Mouse (Mus musculus) thymus, postnatal 25 days (tissue): Measurements from ENCODE around the gene Evi5l.
"Not testable (repeated sequence)": the region's sequence is repeated elsewhere in the genome, so short reads cannot be mapped to it uniquely, and the experiment has no call there.

Source experiments
- DNase-seq: peaks from one replicate; pipeline ENCODE4 v3.0.0; 2022

Gene Evi5l

DNA sequence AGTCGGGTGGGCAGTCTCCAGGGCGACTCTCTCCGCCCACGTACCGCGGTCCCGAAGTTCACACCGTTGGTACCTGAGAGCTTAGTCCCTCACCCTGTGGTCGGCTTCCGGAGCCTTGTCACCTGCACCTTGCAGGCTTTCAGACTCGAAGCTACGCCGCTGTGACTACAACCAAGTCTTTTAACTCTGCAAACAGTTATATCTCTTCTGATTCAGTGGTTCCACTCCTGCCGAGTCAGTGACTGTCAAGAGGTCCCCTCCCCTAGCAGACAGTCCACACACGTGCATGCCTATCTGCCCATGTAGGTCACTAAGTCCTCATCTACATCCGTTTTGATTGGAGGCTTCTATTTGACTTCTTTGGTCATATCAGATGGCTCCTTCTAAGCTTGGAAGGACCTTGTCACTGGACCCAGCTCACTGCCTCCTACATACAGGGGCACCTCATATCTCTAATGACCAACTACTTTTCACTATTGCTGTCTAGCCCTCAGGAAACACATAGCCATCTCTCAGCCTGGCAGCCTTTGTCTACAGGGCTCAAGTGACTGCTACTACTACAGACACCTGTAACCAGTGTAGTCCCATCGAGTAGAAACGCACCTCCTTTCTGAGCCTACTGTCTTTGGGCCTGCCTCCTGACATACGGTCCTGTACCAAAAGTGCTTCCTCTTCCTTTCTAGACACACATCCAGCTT, 73.0 kb downstream of the Evi5l start:
- DNase-seq = no peak

DNA sequence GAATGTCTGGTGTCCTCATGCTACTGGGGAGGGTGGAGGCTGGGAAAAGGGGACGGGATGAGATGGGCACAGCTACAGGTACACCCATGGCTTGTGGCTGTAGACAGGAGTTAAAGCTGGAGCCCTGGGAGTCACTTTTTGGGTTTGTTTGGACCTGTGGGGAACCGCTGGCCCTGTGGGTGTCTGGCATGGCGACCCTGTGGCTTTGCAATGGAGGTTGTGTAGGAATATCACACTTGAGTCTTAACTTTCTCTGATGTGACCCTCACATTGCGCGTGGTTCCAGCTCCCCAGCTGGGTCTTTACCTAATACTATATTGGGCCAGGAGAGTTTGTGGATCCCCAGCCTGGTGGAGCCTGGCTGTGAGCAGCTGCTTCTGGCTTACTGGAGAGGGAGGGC, 78.7 kb downstream of the Evi5l start:
- no peak for DNase-seq

DNA sequence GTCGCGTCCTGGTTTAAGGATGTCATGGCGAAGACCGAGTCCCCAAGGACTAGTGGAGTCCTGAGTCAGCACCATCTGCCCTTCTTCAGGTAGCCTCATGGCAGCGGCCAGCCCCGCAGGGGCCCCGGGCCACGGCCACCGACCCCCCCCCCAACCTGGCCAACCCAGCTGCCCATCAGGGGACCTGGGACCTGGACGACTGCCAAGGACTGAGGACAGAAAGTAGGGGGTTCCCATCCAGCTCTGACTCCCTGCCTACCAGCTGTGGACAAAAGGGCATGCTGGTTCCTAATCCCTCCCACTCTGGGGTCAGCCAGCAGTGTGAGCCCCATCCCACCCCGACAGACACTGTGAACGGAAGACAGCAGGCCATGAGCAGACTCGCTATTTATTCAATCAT, 79.4 kb downstream of the Evi5l start:
- DNase-seq = no peak

DNA sequence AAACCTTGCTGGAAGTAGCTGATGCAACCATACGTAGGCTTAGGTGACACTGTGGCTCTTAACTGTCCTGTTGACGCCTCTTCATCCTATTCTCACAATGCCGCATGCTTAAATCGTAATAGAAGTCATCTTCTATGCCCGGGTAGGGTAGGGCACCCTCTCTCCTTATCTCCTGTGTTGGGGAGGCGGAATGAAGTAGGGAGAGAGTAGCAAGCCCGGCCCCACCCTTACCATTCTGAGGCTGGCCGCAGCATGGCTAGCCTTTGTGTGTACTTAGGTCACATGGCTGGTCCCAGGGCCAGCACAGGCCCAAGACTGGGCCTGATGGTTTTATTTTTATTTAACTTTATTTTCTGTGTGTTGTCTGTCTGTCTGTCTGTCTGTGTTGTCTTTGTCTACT, 80.9 kb downstream of the Evi5l start:
- no peak for DNase-seq

DNA sequence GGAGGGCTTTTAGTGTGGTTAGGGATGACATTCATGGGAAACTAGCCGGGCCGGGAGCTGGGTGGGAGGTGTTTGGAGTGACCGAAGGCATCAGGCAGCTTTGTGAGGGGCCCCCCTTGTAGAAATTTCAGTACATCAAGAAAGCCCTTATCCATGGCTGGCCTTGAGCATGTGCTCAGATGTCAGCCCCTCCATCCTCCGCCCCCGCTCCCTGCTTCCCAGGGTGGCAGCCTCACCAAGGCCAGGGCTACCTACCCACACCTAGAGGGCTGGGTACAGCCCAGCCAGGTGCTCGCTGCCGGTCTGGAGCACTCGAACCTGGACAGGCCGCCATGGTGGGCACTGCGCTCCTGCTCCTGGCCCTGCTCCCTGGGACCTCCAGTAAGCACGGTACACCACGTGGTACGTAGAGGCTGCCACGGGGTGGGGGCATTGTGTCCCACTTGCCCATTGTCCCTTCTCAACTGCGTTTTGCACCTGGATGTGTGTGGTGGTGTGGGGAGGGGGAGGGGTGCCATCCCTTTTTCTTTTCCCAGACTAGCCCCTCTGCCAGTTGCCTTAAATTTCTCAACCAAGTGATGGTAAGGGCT, 81.7 kb downstream of the Evi5l start, which contains the start of gene Tgfbr3l:
Gene Tgfbr3l, plus strand, starts transcription at position 264 of the 590 bp plus-strand sequence.
- DNase-seq = no peak

DNA sequence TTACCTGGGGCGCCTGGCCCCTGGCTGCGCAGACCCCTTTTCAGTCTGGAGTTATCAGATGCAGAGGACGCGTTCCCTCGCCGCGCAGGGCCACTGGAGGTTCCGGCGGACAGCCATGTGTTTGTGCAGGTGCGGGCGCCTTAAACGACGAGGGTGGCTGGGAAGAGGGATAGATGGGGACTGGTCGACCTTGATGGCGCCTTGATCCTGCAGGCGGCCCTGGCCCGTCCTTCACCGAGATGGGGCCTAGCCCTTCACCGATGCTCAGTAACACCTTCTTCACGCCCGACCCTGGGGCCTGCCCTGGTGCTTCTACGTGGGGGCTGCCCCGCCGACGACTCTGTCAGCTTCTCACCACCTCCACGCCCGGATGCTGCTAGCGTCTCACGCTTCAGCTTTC, 82.8 kb downstream of the Evi5l start:
- no peak for DNase-seq

DNA sequence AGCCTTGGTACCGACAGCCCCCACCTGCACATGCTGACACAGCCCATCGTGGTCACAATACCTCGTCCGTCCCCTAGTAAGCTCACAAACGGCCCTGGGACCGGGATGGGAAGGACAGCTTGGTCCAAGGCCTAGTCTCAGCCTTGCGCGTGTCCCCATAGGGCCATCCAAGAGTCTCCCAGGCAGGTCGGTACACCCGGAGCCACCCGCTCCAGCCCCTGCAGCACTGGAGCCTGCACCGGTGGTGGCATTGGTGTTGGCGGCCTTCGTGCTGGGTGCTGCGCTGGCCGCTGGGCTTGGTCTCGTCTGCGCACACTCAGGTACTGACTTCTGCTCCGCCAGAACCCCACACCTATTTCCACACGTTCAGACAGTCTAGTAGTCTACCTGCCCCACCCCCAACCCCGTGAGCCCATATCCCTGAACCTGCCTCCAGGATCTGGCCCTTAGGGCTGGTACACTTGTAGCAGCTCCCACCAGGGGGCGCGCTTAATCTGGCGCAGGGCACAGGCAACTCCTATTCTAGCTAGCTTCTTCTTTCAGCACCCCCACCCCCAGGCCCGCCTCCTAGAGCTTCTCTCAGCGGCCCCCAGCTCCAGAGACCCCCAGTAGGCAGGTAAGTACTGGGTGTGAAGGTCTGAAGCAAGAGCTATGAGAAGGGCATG, 84.1 kb downstream of the Evi5l start:
- peak; percentile 81 for DNase-seq

DNA sequence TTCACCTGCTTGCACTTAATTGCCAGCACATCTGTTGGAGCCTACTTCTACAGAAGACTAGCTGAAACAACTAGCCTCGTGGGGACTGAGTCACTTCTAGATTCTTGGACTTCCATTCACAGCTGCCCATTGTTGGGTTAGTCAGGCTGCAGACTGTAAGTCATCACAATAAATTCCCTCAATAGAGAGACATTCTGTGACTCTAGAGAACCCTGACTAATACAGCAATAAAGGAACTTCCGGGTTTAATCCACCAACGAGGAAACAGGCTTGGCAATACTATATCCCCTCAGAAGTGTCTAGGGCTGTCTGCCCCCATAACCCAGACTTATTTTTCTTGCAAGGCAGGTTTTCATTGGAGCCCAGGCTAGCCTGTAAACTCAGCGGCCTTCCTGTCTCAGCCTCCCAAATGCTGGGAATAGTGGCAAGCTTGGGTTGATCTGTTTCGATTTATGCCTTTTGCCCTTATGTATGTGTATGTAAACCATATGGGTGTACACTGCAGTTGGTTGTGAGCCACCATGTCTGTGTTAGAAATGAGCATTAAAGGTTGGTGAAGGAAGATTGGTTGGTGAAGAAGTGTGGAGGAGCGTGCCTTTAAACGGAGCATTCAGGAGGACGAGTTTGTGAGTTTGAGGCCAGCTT, 85.9 kb downstream of the Evi5l start:
- DNase-seq = no peak

DNA sequence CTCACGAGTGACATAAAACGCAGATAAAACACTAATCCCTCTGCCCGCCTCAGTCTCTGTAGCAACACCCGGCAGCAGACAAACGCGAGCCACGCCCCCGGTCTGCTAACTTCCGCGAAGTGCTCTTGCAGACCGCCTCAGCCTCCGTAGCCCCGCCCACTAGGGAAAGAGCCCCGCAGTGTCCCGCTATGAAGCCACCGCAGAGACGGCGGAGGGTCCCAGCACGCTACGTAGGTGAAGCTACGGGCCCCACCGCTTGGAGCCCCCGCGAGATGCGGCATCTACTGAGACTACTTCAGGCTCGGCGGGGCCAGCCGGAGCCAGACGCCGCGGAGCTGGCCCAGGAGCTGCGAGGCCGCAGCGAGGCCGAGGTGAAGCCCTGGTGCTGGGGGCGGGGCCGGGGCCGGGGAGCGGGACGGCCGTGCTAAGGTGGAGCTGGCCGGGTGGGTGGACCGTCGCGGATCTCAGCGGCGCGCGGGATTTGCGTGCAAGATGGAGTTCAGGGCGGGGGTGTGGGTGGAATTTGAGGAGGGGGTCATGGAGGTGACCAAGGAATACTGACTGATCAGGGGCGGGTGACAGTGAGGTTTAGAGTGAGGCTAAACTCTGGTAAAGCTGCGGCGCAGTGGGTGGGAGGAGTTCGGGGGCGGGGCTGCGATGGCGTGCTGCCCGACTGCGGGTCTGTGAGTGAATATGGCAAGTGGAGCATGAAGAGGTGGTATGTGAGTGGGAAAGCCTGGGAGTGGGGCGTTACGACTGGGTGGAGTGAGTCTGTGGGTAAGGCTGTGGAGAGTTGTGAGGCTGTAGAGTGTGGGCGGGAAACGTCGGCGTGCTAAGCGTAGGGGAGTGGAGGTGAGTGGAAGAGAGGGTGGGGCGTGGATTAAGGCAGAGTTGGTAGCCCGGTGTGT, 86.8 kb downstream of the Evi5l start, which contains the start of gene Snapc2:
Gene Snapc2, plus strand, starts transcription at position 147 of the 908 bp plus-strand sequence.
- peak; percentile 95 for DNase-seq

DNA sequence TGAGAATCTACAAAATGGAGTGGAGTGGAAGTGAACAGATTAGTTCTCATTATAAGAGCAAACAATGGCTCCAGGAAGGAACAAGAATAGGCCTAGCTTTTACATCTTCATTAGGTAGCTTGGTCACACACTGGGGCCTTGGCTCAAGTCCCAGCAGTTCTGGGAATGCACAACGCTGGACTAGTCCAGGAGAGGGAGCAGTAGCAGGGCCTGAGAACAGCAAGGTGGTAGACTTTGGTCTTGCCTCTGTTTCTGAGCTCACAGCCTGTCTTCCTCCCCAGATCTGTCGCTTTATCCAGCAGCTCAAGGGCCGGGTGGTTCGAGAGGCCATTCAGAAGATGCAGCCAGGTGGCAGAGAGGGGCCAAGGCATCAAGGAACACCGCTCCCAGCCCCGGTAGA, 87.6 kb downstream of the Evi5l start:
- DNase-seq = no peak

DNA sequence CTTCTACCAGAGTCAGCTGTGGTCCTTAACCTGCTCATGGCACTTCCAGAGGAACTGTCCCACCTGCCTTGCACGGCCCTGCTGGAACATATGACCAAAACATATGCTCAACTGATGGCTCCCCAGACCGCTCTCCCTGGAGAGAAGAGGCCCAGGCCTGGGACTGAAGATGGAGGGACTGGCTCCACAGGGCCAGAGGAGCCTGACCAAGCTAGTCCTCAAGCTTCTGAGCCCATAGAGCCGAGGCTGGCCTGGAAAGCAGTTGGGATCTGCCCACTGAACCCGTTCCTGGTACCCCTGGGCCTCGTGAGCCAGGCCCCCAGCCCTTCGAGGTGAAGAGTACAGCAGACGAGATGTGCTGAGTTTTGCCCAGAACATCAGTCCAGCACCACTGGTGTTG, 89.1 kb downstream of the Evi5l start:
- not testable (repeated sequence) for DNase-seq

DNA sequence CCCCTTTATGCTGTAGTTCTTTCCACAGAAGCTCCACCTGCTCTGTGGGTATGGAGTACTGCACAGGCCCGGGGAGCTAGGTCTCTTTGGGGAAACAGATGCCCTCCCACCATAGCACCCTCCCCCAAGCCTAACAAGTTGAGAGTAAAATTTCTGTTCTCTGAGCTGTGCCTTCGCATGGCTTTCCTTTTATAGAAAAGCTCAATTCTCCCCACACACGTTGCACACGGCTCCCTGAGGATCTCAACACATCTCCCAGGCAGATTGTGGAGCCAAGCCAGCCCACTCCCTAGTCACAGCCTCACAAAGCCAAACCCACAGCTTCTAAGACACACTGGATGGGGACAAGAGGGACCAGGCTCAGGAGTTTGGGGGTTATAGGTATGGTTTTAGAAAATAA, 90.5 kb downstream of the Evi5l start:
- DNase-seq = no peak

DNA sequence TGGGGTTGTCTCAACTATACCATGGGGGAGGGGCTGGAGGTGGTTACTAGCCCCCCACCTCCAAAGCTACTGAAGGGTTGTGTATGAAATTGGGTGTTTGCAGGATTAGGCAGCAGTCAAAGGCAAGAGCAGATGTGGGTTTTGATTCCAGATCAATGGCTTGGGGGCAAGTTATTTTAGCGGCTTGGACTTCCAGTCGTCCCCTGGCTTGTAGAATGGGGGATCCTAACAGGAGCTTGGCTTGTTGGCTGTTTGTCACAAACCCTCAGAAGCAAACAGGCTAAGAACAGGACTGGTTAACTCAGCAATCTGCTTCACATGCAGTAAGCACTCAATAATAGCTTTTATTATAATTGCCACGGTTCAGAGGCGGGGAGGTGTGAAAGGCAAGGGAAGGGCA, 91.0 kb downstream of the Evi5l start:
- DNase-seq = no peak

DNA sequence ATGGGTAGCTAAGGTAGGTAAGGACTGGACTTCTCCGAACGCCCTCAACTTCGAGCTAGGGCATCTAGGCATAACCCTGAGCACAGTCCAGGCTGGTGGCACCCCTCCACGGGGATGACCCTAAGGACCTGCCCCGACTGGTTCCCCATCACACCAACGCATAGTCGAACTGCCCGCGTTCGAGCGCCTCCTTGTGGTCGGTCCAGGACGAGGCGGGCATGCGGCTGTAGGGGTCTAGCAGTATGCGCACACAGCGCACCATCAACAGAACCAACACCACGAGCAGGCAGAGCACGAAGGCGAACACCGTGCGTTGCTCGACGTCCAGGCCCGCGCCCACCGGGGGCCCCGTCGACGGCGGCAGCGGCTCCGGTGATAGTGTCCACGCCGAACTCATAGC, 91.9 kb downstream of the Evi5l start:
- peak; percentile 85 for DNase-seq

DNA sequence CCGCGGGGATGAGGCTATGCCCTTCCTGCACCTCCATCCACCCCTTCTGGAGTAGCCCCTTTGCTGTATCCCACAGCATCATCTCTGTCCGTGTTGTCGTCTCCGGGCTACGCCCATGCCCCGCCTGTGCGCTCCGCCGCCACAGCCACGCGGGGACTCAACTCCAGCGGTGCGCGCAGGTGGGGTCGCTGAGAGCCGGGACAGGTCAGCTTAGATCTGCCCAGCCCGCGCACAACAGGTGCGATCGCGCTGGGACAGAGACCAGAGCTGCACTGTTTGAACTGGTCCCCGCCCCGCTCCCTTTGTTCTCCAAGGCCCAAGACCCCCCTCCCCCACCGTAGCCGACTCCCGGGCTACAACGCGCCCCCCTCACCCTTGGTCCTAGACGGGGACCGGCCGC, 92.3 kb downstream of the Evi5l start:
- no peak for DNase-seq

DNA sequence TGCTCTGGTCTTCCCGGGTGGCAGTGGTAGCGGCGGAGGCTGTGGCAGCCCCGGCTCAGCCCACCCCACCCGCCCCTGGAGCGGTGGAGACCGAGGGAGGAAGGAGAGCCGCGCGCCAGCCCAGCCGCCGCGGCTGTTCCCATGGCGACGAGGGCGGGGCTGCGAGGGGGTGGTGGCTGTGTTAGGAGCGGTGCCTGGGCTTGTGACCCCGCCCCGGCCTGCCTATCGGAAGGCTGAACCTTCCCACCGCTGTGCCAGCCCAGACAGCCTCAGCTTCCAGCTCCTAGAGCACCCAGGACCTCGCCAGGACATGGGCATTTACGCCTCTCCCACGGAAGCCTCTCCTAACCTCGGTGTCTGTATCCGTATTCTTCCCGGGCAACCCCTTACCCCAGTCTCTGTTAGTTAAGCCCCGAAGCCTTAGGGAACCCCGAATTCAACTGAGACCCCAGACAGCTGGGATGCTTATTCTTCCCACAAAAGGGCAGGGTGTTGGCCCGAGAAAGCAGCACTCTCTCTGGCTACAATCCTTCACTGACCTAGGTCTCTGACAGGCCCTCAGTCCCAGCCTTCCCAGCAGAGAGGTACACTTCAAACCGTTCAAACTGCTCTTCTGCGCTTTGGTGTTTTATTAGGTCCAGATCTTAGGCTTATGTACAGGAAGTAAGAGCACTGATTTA, 92.9 kb downstream of the Evi5l start, which contains the start of gene Ctxn1:
Gene Ctxn1, minus strand, starts transcription at position 150 of the 680 bp plus-strand sequence.
- DNase-seq = peak; percentile 98

DNA sequence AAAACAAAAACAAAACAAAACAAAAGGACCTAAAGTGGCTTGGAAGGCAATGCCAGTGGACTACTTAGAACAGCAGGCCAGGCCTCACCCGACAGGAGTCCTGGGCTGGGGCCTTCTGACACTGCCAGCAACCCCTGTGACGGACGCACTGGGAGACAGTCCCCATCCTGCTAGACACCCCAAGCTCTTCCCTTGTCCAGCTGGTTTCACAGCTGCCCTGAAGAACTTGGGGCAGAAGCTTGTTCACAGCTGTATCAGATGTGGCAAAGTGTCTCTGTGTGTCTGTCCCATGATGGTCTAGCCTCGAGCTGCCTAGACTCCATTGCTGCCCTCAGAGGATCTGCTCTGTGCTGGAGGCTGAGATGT, 93.4 kb downstream of the Evi5l start:
- DNase-seq = no peak
